Comparison of ENCODE assay signal across 18 mouse cellular contexts in the genomic region with DNA sequence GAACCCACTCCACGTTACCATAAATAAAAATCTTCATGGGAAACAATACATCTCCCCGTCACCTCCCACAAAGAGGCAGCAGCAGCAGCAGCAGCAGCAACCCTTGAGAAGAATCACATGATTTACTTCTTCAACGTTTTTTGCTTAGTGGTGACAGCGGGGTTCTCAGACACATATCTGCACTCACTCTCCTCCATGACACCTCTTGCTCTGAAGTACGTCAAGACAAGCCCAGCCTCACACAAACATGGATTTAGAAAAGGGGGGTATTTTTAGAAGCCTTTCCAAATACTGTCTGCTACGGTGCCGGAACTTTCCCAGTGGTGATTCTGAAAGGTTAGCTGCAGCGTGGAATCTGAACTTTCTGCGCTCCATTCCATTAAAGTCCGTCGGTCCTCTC.
"Had no signal": no experiment of that assay in that cellular context is flagged by ENCODE, and none has a peak within 500 bp of the region (broad histone marks: within the 10 kb centered on the region; RNA-seq: fewer than 3 reads in every experiment).

No protein-coding gene starts in this region.

- ATAC-seq: liver, embryonic 12.5 days had no signal

- H3K36me3 ChIP-seq: liver, embryonic 12.5 days; liver, embryonic 15.5 days; lung, embryonic 15.5 days had no signal

- H3K9ac ChIP-seq: limb, embryonic 13.5 days; liver, embryonic 12.5 days; liver, embryonic 15.5 days; lung, embryonic 15.5 days had no signal

- H3K4me3 ChIP-seq: layer of hippocampus, adult 2 months; limb, embryonic 10.5 days; limb, embryonic 13.5 days; liver, embryonic 12.5 days; liver, embryonic 15.5 days; lung, embryonic 15.5 days; megakaryocyte, embryonic 14.5 days had no signal

- H3K4me2 ChIP-seq: limb, embryonic 13.5 days; liver, embryonic 12.5 days; liver, embryonic 15.5 days; lung, embryonic 15.5 days; midbrain, embryonic 11.5 days had no signal

- H3K27me3 ChIP-seq: limb, embryonic 13.5 days; liver, embryonic 12.5 days; liver, embryonic 15.5 days; lung, embryonic 15.5 days; megakaryocyte, embryonic 14.5 days had no signal

- H3K27ac ChIP-seq: kidney, postnatal 0 days; layer of hippocampus, adult 2 months; limb, embryonic 10.5 days; limb, embryonic 13.5 days; liver, embryonic 12.5 days; liver, embryonic 15.5 days; lung, embryonic 15.5 days had no signal

- H3K4me1 ChIP-seq: liver, embryonic 12.5 days; liver, embryonic 15.5 days; lung, embryonic 15.5 days; megakaryocyte, embryonic 14.5 days had no signal

- DNase-seq: kidney, postnatal 25 days; layer of hippocampus, adult 9-11 months; liver; lung, adult 18-20 months; lung, postnatal 10 days; lung, postnatal 36 days; midbrain, embryonic 14.5 days; thymus, adult 18-20 months; thymus, postnatal 36 days had no signal

- H3K9me3 ChIP-seq: limb, embryonic 10.5 days; limb, embryonic 13.5 days; liver, embryonic 12.5 days; liver, embryonic 15.5 days; lung, embryonic 15.5 days had no signal
